Mouse (Mus musculus): ENCODE measurements around the gene Opa3. TPM values are rescaled to one million over a fixed set of nuclear protein-coding genes. Genes with fewer than 3 reads are reported as not detected.

The Opa3 gene
- polyA plus RNA-seq, 1 experiment from 2014 or later, result 23.3 TPM

DNA sequence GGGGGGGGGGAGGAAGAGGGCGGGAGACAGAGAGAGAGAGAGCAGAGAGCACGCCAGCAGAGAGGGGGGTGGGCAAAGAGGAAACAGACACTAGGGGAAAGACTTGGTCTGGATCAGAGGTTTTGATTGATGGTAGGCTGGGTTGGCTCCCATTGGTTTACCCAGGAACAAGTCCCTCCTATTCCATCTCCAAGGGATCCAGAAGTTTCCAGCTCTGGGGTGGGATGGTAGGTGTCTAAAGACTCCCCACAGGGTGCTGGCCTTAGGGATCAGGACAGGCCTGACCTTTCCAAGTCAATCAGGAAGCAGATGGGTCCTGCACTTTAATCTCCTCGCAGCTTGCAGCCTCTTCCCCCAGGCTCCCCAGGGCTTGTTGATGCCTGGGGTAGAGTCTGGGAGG, 10.2 kb upstream of the Opa3 start:
- H3K9ac ChIP-seq, result no peak overlapping the region
- no peak overlapping the region for H3K4me3 ChIP-seq
- WGBS (ENCODE audit: insufficient replicate concordance), result 13% methylated on average over 2 of the region's 3 CpGs
- no peak overlapping the region for H3K4me2 ChIP-seq
- H3K4me1 ChIP-seq, result peaks cover 16% of the 10 kb centered on the region
- H3K36me3 ChIP-seq, result peaks cover 3% of the 10 kb centered on the region
- H3K27me3 ChIP-seq (replicated peaks), result peaks cover 60% of the 10 kb centered on the region
- no peak overlapping the region for H3K27ac ChIP-seq
- H3K9me3 ChIP-seq (replicated peaks), result no peaks in the 10 kb centered on the region
- peak; percentile 61 for ATAC-seq

DNA sequence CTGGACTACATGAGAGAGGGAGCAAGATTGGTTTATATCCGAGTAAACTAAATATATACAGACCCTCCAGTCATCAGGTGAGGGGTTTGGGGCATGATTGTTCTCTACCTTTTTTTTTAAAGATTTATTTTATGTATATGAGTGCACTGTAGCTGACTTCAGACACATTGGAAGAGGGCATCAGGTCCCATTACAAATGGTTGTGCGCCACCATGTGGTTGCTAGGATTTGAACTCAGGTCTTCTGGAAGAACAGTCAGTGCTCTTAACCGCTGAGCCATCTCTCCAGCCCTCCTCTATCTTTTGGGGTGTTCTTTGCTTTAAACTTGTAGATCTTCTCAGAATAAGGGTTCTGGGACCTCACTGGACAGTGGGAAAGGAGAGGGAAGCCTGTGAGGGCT, 8.1 kb upstream of the Opa3 start:
- H3K36me3 ChIP-seq, result peaks cover 9% of the 10 kb centered on the region
- H3K4me3 ChIP-seq, result no peak overlapping the region
- no peaks in the 10 kb centered on the region for H3K9me3 ChIP-seq (replicated peaks)
- no peak for ATAC-seq
- 60% methylated on average over 3 of the region's 3 CpGs for WGBS (ENCODE audit: insufficient replicate concordance)
- no peak overlapping the region for H3K9ac ChIP-seq
- peaks cover 33% of the 10 kb centered on the region for H3K4me1 ChIP-seq
- no peak overlapping the region for H3K27ac ChIP-seq
- peaks cover 39% of the 10 kb centered on the region for H3K27me3 ChIP-seq (replicated peaks)
- H3K4me2 ChIP-seq, result no peak overlapping the region

DNA sequence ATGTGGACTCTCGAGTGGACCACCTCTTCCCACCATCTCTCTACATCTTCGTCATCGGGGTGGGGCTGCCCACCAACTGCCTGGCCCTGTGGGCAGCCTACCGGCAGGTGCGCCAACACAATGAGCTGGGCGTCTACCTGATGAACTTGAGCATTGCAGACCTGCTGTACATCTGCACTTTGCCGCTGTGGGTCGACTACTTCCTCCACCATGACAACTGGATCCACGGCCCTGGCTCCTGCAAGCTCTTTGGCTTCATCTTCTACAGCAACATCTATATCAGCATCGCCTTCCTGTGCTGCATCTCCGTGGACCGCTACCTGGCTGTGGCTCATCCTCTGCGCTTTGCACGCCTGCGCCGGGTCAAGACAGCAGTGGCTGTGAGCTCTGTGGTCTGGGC, 5.9 kb upstream of the Opa3 start:
- H3K9me3 ChIP-seq (replicated peaks), result no peaks in the 10 kb centered on the region
- H3K27me3 ChIP-seq (replicated peaks), result peaks cover 19% of the 10 kb centered on the region
- no peak overlapping the region for H3K27ac ChIP-seq
- no peak overlapping the region for H3K9ac ChIP-seq
- H3K4me2 ChIP-seq, result no peak overlapping the region
- 82% methylated on average over 16 of the region's 16 CpGs for WGBS (ENCODE audit: insufficient replicate concordance)
- H3K36me3 ChIP-seq, result peaks cover 19% of the 10 kb centered on the region
- H3K4me3 ChIP-seq, result no peak overlapping the region
- peaks cover 52% of the 10 kb centered on the region for H3K4me1 ChIP-seq
- ATAC-seq, result no peak

GRCm38 (mm10) chr7:19222875-19223274, 5.3 kb upstream of the Opa3 start:
- Histone ChIP-seq H3K4me2 (no peak overlapping the region), H3K9me3 (replicated peaks) (no peaks in the 10 kb centered on the region), H3K4me1 (peaks cover 49% of the 10 kb centered on the region), H3K4me3 (no peak overlapping the region), H3K27ac (no peak overlapping the region), H3K27me3 (replicated peaks) (peaks cover 14% of the 10 kb centered on the region), H3K9ac (no peak overlapping the region), H3K36me3 (peaks cover 19% of the 10 kb centered on the region)
- no peak for ATAC-seq
- 86% methylated on average over 14 of the region's 14 CpGs for WGBS (ENCODE audit: insufficient replicate concordance)

- 24% methylated on average over 4 of the region's 4 CpGs for WGBS (ENCODE audit: insufficient replicate concordance)
- Histone ChIP-seq H3K36me3 (peaks cover 19% of the 10 kb centered on the region), H3K4me2 (peak overlapping the region; percentile 59), H3K27ac (peak overlapping the region; percentile 79), H3K9ac (peak overlapping the region; percentile 52), H3K9me3 (replicated peaks) (no peaks in the 10 kb centered on the region), H3K4me1 (peaks cover 48% of the 10 kb centered on the region), H3K4me3 (peak overlapping the region; percentile 25), H3K27me3 (replicated peaks) (0 out of 2 replicates have a peak, but pooled peaks cover 2% of the 10 kb centered on the region)
- ATAC-seq, result peak; percentile 52
Observed at GRCm38 (mm10) chr7:19224933-19225332, 3.2 kb upstream of the Opa3 start.

DNA sequence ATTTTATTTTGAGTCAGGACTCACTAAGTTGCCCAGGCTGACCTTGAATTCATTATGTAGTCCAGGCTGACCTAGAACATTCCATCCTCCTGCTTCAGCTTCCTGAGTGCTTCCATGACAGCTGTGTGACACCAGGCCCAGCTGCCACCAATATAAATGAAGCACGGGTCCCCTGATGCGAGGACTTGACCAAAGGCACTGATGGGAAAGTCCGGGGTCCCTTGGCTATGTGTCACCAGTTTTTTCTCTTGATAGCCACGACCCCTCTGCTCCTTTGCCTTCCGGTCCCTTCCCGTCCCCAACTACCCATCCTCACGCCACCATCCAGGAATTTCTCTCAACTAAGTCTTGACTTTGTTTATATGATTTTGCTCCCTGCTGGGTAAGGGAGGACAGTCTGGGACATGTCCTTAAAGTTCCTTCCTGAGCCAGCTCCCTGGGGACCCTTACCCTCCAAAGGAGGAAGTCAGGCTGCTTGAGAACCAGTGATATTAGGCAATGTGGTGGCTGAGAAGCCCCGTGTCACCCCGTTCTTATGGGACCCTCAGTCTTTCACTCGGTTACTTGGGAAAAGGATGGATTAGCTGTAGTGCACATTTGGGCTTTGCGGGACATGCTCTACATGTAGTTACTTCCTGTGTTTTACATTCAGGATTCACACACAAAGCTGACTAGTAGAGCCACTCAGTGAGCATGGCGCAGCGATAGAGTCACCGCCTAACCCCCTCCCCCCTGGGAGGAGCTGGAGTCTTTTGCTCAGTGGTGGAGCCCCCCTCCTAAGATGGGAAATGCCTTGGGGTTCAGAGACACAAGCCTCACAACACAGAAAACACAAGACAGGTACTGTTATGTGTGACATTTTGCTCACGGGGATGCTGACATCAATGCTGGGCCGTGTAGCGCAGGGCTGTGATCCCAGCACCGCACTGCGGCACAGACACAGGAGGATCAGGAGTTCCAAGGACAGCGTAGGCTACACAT, 1.0 kb upstream of the Opa3 start:
- Histone ChIP-seq H3K4me3 (peak overlapping the region; percentile 76), H3K4me1 (peaks cover 66% of the 10 kb centered on the region), H3K4me2 (peak overlapping the region; percentile 83), H3K9me3 (replicated peaks) (no peaks in the 10 kb centered on the region), H3K27ac (peak overlapping the region; percentile 99), H3K27me3 (replicated peaks) (no peaks in the 10 kb centered on the region), H3K9ac (peak overlapping the region; percentile 87), H3K36me3 (peaks cover 40% of the 10 kb centered on the region)
- ATAC-seq, result peak; percentile 11; the same call in 1 of the 2 replicates
- 10% methylated on average over 20 of the region's 20 CpGs for WGBS (ENCODE audit: insufficient replicate concordance)

- ATAC-seq, result no peak
- Histone ChIP-seq H3K9me3 (replicated peaks) (no peaks in the 10 kb centered on the region), H3K27me3 (replicated peaks) (no peaks in the 10 kb centered on the region), H3K36me3 (peaks cover 53% of the 10 kb centered on the region), H3K9ac (peak overlapping the region; percentile 78), H3K4me3 (peak overlapping the region; percentile 76), H3K4me2 (peak overlapping the region; percentile 70), H3K27ac (peak overlapping the region; percentile 92), H3K4me1 (peaks cover 68% of the 10 kb centered on the region)
- WGBS (ENCODE audit: insufficient replicate concordance), result under 1% methylated on average over 14 of the region's 14 CpGs
Observed at GRCm38 (mm10) chr7:19228793-19229148, 637 bp downstream of the Opa3 start.

GRCm38 (mm10) chr7:19229404-19229803, 1.3 kb downstream of the Opa3 start:
- Histone ChIP-seq H3K27me3 (replicated peaks) (no peaks in the 10 kb centered on the region), H3K9ac (peak overlapping the region; percentile 78), H3K4me3 (peak overlapping the region; percentile 76), H3K36me3 (peaks cover 55% of the 10 kb centered on the region), H3K27ac (peak overlapping the region; percentile 92), H3K4me2 (peak overlapping the region; percentile 70), H3K9me3 (replicated peaks) (no peaks in the 10 kb centered on the region), H3K4me1 (peaks cover 62% of the 10 kb centered on the region)
- WGBS (ENCODE audit: insufficient replicate concordance), result 33% methylated on average over 5 of the region's 5 CpGs
- no peak for ATAC-seq

- H3K27ac ChIP-seq, result peak overlapping the region; percentile 92
- H3K36me3 ChIP-seq, result peaks cover 54% of the 10 kb centered on the region
- H3K4me2 ChIP-seq, result peak overlapping the region; percentile 70
- no peaks in the 10 kb centered on the region for H3K9me3 ChIP-seq (replicated peaks)
- ATAC-seq, result no peak
- peaks cover 62% of the 10 kb centered on the region for H3K4me1 ChIP-seq
- 82% methylated on average over 2 of the region's 2 CpGs for WGBS (ENCODE audit: insufficient replicate concordance)
- peak overlapping the region; percentile 78 for H3K9ac ChIP-seq
- no peaks in the 10 kb centered on the region for H3K27me3 ChIP-seq (replicated peaks)
- H3K4me3 ChIP-seq, result peak overlapping the region; percentile 76
Observed at GRCm38 (mm10) chr7:19230041-19230580, 2.0 kb downstream of the Opa3 start.

DNA sequence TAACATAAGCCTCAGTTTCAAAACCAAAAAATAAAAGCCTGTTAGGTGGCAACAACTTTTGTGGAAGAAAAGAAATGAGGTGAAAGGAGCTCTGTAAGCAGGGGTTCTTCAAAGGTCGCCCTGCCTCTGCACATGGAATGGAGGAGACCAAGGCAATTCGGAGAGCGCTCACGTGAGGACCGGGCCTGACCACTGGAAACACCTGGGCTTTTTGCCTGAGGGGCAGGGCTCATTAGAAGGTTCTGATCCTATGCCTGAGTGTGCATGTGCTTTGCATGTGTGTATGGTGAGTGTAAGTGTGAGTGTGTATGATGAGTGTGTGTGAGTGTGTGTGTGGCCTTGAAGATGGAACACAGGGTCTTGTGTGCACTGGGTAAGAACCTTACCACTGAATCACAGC, 2.8 kb downstream of the Opa3 start:
- ATAC-seq, result no peak
- Histone ChIP-seq H3K27me3 (replicated peaks) (no peaks in the 10 kb centered on the region), H3K4me3 (no peak overlapping the region), H3K4me1 (peaks cover 62% of the 10 kb centered on the region), H3K9me3 (replicated peaks) (no peaks in the 10 kb centered on the region), H3K9ac (no peak overlapping the region), H3K36me3 (peaks cover 46% of the 10 kb centered on the region), H3K4me2 (no peak overlapping the region), H3K27ac (0 out of 2 replicates have a peak overlapping the region, but pooled peaks have one; percentile 37)
- WGBS (ENCODE audit: insufficient replicate concordance), result 88% methylated on average over 5 of the region's 5 CpGs

- ATAC-seq, result no peak
- Histone ChIP-seq H3K9me3 (replicated peaks) (no peaks in the 10 kb centered on the region), H3K4me2 (no peak overlapping the region), H3K36me3 (peaks cover 44% of the 10 kb centered on the region), H3K4me3 (no peak overlapping the region), H3K9ac (no peak overlapping the region), H3K27ac (peak overlapping the region; percentile 21; the same call in 1 of the 2 replicates), H3K4me1 (peaks cover 62% of the 10 kb centered on the region), H3K27me3 (replicated peaks) (no peaks in the 10 kb centered on the region)
- 81% methylated on average over 3 of the region's 3 CpGs for WGBS (ENCODE audit: insufficient replicate concordance)
Observed at GRCm38 (mm10) chr7:19231849-19232248, 3.7 kb downstream of the Opa3 start.

- H3K4me1 ChIP-seq, result peaks cover 83% of the 10 kb centered on the region
- ATAC-seq, result no peak
Observed at GRCm38 (mm10) chr7:19234652-19235051, 6.5 kb downstream of the Opa3 start.

More at GRCm38 (mm10) chr7:19234652-19235051, 6.5 kb downstream of the Opa3 start:
- peak overlapping the region; percentile 23; the same call in 1 of the 2 replicates for H3K27ac ChIP-seq
- H3K4me3 ChIP-seq, result no peak overlapping the region
- H3K27me3 ChIP-seq (replicated peaks), result no peaks in the 10 kb centered on the region
- H3K9me3 ChIP-seq (replicated peaks), result no peaks in the 10 kb centered on the region
- no peak overlapping the region for H3K4me2 ChIP-seq
- H3K36me3 ChIP-seq, result peaks cover 44% of the 10 kb centered on the region
- H3K9ac ChIP-seq, result no peak overlapping the region; the same call in 1 of the 2 replicates
- 67% methylated on average over 5 of the region's 5 CpGs for WGBS (ENCODE audit: insufficient replicate concordance)
